Mouse (Mus musculus) MEL (cell line): ENCODE results near the gene Adgra1.

Source experiments
- EP300 ChIP-seq, 2 experiments: IDR thresholded peaks; 2 replicates each; pipeline ENCODE4 v1.6.1; 2011; ENCODE audit warnings: improper control_type of control experiment in 2 of 2, low read length in 2 of 2, low read depth in 1 of 2, mild to moderate bottlenecking in 1 of 2
- GABPA ChIP-seq: IDR thresholded peaks from 2 replicates; pipeline ENCODE4 v1.6.1; 2012; ENCODE audit warnings: low read depth, mild to moderate bottlenecking, inconsistent platforms, low read length, improper control_type of control experiment, moderate library complexity
- GATA1 ChIP-seq: IDR thresholded peaks from 2 replicates; pipeline ENCODE4 v1.6.1; 2011; ENCODE audit warnings: low read depth, low read length, improper control_type of control experiment
- NELFE ChIP-seq: IDR thresholded peaks from 2 replicates; pipeline ENCODE4 v1.6.1; 2011; ENCODE audit warnings: low read depth, low read length, improper control_type of control experiment
- RAD21 ChIP-seq: IDR thresholded peaks from 2 replicates; pipeline ENCODE4 v1.6.1; 2011; ENCODE audit warnings: mild to moderate bottlenecking, low read depth, low read length, improper control_type of control experiment

- TF ChIP-seq EP300 (IDR thresholded peaks at IDR 0.05; ENCODE audit: low read depth in 1 of 2, low read length in 2 of 2) = no peak
- TF ChIP-seq GATA1 = no peak
- TF ChIP-seq NELFE = no peak
- no peak for TF ChIP-seq GABPA
- no peak for TF ChIP-seq RAD21
These were observed 60.9 kb downstream of the Adgra1 start, which contains the start of gene Kndc1 for GRCm38 (mm10) chr7:139894655-139895557.
